Mouse (Mus musculus): ENCODE data around the gene Mrfap1. TPM values are rescaled to one million over a fixed set of nuclear protein-coding genes. Genes with fewer than 3 reads are reported as not detected.

Mrfap1 gene
- polyA plus RNA-seq, 1 experiment from 2014 or later = 573 TPM

DNA sequence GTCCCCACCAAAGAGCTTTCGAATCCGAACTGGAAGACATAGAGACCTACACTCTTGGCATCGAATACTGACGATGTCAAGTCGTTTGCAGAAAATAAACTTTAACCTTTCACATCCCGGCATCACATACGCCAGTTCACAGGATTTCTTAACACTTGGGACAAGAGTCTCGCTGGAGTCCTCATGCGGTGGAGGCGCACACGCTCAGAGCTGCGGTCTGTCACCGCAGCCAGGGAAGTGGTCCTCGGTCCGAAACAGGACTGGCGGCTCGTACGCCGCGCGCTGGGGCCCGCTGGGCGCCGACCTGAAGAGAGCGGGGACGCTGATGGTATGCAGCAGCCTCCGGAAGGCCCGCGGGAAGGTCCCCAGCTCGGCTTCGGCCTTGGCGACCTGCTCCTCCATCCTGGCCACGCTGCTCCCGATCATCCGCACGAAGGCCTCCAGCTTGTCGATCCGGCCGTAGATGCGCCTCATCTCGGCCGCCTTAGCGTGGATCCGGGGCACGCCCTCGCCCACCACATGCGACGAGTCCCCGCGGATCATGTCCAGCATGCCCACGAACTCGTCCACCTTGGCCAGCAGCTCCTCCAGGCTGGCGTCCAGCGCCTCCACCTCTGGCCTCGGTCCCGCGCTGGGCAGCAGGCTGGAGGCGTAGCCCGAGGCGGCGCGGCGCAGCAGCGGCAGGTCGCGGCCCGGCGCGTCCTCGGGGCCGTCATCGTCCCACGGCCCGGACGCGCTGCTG, 48.6 kb downstream of the Mrfap1 start:
- no peaks in the 10 kb centered on the region for H3K36me3 ChIP-seq (ENCODE audit: insufficient read depth)
- peak; percentile 80 for ATAC-seq (ENCODE audit: insufficient read depth)
- no peaks in the 10 kb centered on the region for H3K27me3 ChIP-seq (ENCODE audit: insufficient read depth, low read length)
- DNase-seq = no peak
- TF ChIP-seq CTCF (IDR thresholded peaks at IDR 0.05; ENCODE audit: low read depth) = no peak
- H3K4me3 ChIP-seq (ENCODE audit: low read depth, low read length) = peak overlapping the region; percentile 93
- H3K4me1 ChIP-seq (ENCODE audit: insufficient read depth) = peaks cover 7% of the 10 kb centered on the region; the same call in 1 of the 2 replicates
- H3K4me2 ChIP-seq = peak overlapping the region; percentile 94
- H3K27ac ChIP-seq (ENCODE audit: low read depth) = no peak overlapping the region
- H3K9me3 ChIP-seq (ENCODE audit: low read depth, low read length) = no peaks in the 10 kb centered on the region
- H3K9ac ChIP-seq = peak overlapping the region; percentile 82
- 2% methylated on average over 76 of the region's 76 CpGs for WGBS

- peaks cover 7% of the 10 kb centered on the region; the same call in 1 of the 2 replicates for H3K4me1 ChIP-seq (ENCODE audit: insufficient read depth)
These were observed 49.5 kb downstream of the Mrfap1 start for GRCm38 (mm10) chr5:36747071-36747470.

More at GRCm38 (mm10) chr5:36747071-36747470, 49.5 kb downstream of the Mrfap1 start:
- WGBS = 76% methylated on average over 7 of the region's 7 CpGs
- ATAC-seq (ENCODE audit: insufficient read depth) = no peak
- H3K27ac ChIP-seq (ENCODE audit: low read depth) = no peak overlapping the region
- no peak overlapping the region for H3K9ac ChIP-seq
- DNase-seq = no peak
- H3K4me2 ChIP-seq = peak overlapping the region; percentile 94
- no peak for TF ChIP-seq CTCF (IDR thresholded peaks at IDR 0.05; ENCODE audit: low read depth)
- H3K27me3 ChIP-seq (ENCODE audit: insufficient read depth, low read length) = no peaks in the 10 kb centered on the region
- peak overlapping the region; percentile 93; the same call in 1 of the 2 replicates for H3K4me3 ChIP-seq (ENCODE audit: low read depth, low read length)
- no peaks in the 10 kb centered on the region for H3K36me3 ChIP-seq (ENCODE audit: insufficient read depth)
- no peaks in the 10 kb centered on the region for H3K9me3 ChIP-seq (ENCODE audit: low read depth, low read length)

Other genes with a start within 250 kb of the Mrfap1 start
- gene Tbc1d14, start 203.5 kb downstream of the Mrfap1 start, polyA plus RNA-seq (2014; fragmentation: Nextera tagmentation; extraction: Ambion mirVana) = 31.1 and 31.3 TPM in 2 replicates
- gene D5Ertd579e, start 100.7 kb downstream of the Mrfap1 start, polyA plus RNA-seq (2014; fragmentation: Nextera tagmentation; extraction: Ambion mirVana) = 23.7 and 25.5 TPM in 2 replicates
- 23.2 and 23.9 TPM in 2 replicates for gene Bloc1s4, start 48.1 kb downstream of the Mrfap1 start, polyA plus RNA-seq (2014; fragmentation: Nextera tagmentation; extraction: Ambion mirVana)
- gene Man2b2, start 33.9 kb upstream of the Mrfap1 start, polyA plus RNA-seq (2014; fragmentation: Nextera tagmentation; extraction: Ambion mirVana) = 11.3 and 14.9 TPM in 2 replicates
- 0.07 and 0.22 TPM in 2 replicates for gene Ppp2r2c, start 71.7 kb upstream of the Mrfap1 start, polyA plus RNA-seq (2014; fragmentation: Nextera tagmentation; extraction: Ambion mirVana)
- gene Wfs1, start 192.4 kb upstream of the Mrfap1 start, polyA plus RNA-seq (2014; fragmentation: Nextera tagmentation; extraction: Ambion mirVana) = 9.9 and 10.3 TPM in 2 replicates

Measured in lung, embryonic 14.5 days (tissue).